Mouse (Mus musculus) thymus, adult 2 months (tissue): ENCODE results near the gene Olfr1109. TPM values are rescaled to one million over a fixed set of nuclear protein-coding genes. Genes with fewer than 3 reads are reported as not detected.

ENCODE experiments used
- DNase-seq: peaks from one replicate; pipeline ENCODE4 v3.0.0; 2021
- H3K27ac ChIP-seq: fragments of 200-500 bp; 2 replicates; pipeline ENCODE4 v1.5.1; 2012; ENCODE audit warnings: low read length, control low read depth; ENCODE audit not compliant: control insufficient read depth, insufficient read depth
- H3K27me3 ChIP-seq: fragments of 200-500 bp; 2 replicates; pipeline ENCODE4 v1.6.1; 2012; ENCODE audit warnings: mild to moderate bottlenecking, low read length, moderate library complexity, mixed read lengths; ENCODE audit not compliant: control insufficient read depth, insufficient read depth
- H3K36me3 ChIP-seq: fragments of 200-500 bp; 2 replicates; pipeline ENCODE4 v1.6.1; 2012; ENCODE audit warnings: mild to moderate bottlenecking, low read length, moderate library complexity; ENCODE audit not compliant: control insufficient read depth, insufficient read depth
- H3K4me1 ChIP-seq: fragments of 200-500 bp; replicated peaks from 2 replicates; pipeline ENCODE4 v1.6.1; 2012; ENCODE audit warnings: low read length; ENCODE audit not compliant: control insufficient read depth, insufficient read depth
- H3K4me3 ChIP-seq: fragments of 200-500 bp; 2 replicates; pipeline ENCODE4 v1.5.1; 2012; ENCODE audit warnings: mild to moderate bottlenecking, low read length, control low read depth, moderate library complexity; ENCODE audit not compliant: control insufficient read depth, insufficient read depth
- CTCF ChIP-seq: fragments of 200-500 bp; IDR thresholded peaks from 2 replicates; pipeline ENCODE4 v1.5.1; 2012; ENCODE audit warnings: mild to moderate bottlenecking, control low read depth, low read length, moderate library complexity, borderline replicate concordance; ENCODE audit not compliant: control insufficient read depth, poor library complexity, insufficient read depth; ENCODE audit errors: extremely low read depth
- POLR2A ChIP-seq: fragments of 200-500 bp; IDR thresholded peaks from 2 replicates; pipeline ENCODE4 v1.6.1; 2012; ENCODE audit warnings: mild to moderate bottlenecking, low read length, control low read depth, moderate library complexity; ENCODE audit not compliant: control insufficient read depth, poor library complexity, insufficient read depth; ENCODE audit errors: extremely low read depth
- WGBS: fragments of 180-500 bp; shearing (Covaris S2); methylation state at CpG from one replicate; pipeline ENCODE4 v1.1.7; 2018; 5-methylcytosine and 5-hydroxymethylcytosine counted together
- polyA plus RNA-seq: library from polyadenylated mRNA; depleted of rRNA; stranded (reverse); fragments of >200 nt; gene quantifications from 2 replicates; pipeline ENCODE4 v1.2.3, GENCODE M21; 2012; rRNA removed

Gene Olfr1109
- polyA plus RNA-seq: not detected in 2 replicates

DNA sequence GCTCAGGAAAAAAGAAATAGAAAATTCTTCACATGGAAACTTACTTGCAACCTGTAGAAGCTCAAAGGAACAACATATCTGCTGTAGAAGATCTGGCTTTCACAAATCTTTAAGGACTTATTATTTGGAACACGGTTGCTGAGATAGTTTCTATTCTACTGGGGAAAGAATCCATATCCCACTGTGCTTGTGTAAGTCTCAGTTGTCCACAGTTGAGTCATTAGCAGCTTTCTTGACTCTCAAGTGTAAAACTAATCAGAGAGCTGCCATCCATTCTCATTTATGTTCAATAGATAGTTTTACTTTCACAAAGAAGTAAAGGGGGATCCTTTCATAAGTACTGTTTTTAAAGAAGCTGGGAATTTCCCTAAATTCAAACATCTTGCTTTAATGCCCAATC is at the start of gene Olfr1109:
TSS of gene Olfr1109 (minus strand) at position 101 of the 400 bp plus-strand sequence.
- H3K27me3 ChIP-seq: no peaks in the 10 kb centered on the region
- no peak for DNase-seq
- H3K4me1 ChIP-seq: no peaks in the 10 kb centered on the region
- H3K27ac ChIP-seq: no peak within 1 kb of the TSS
- WGBS: 62% methylated on average over 1 of the region's 1 CpGs
- no peak for TF ChIP-seq CTCF
- TF ChIP-seq POLR2A: no peak
- no peaks in the 10 kb centered on the region for H3K36me3 ChIP-seq
- H3K4me3 ChIP-seq: no peak within 1 kb of the TSS

DNA sequence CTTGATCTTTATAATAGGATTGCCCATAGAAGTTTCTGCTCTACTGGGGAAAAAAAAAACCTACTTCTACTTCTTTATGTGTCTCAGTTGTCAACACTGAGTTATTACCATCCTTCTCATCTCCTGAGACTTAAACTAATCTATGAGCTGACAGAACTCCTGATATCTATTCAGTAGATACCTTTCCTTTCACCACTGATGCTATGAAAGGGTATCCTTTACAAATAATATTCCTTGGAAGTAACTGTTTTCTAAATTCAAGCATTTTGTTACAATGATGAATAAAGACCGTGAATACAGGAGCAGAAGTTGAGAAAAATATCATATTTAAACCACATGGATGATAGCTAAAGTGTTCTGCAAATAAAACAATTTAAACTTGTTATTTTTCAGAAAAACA is 44.4 kb upstream of the Olfr1109 start, which contains the start of gene Olfr1110:
TSS of gene Olfr1110 (minus strand) at position 101 of the 400 bp plus-strand sequence.
- Histone ChIP-seq H3K27me3 (no peaks in the 10 kb centered on the region), H3K36me3 (no peaks in the 10 kb centered on the region), H3K27ac (no peak within 1 kb of the TSS), H3K4me3 (no peak within 1 kb of the TSS), H3K4me1 (no peaks in the 10 kb centered on the region)
- 92% methylated on average over 1 of the region's 1 CpGs for WGBS
- DNase-seq: no peak
- no peak for TF ChIP-seq POLR2A
- no peak for TF ChIP-seq CTCF

DNA sequence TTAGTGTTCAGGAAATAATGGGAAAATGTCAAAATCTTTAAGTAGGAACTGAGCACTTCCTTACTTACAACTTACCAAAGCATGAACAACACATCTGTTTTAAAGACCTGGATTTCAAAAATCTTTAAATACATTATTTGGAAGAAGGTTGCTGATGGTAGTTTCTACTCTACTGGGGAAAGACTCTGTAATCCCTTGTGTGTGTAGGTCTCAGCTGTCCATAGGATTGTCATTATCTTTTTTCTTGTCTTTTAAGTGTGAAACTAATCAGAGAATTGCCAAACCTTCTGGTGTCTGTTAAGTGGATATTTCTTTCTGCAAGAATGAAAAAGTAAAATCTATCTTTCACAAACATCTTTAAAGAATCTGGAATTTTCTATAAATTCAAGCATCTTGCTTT is 18.7 kb upstream of the Olfr1109 start, which contains the start of gene Olfr259:
TSS of gene Olfr259 (minus strand) at position 101 of the 400 bp plus-strand sequence.
- no peak for DNase-seq
- Histone ChIP-seq H3K4me1 (no peaks in the 10 kb centered on the region), H3K27me3 (no peaks in the 10 kb centered on the region), H3K27ac (no peak within 1 kb of the TSS), H3K36me3 (no peaks in the 10 kb centered on the region), H3K4me3 (no peak within 1 kb of the TSS)
- TF ChIP-seq CTCF (no peak), POLR2A (no peak)

DNA sequence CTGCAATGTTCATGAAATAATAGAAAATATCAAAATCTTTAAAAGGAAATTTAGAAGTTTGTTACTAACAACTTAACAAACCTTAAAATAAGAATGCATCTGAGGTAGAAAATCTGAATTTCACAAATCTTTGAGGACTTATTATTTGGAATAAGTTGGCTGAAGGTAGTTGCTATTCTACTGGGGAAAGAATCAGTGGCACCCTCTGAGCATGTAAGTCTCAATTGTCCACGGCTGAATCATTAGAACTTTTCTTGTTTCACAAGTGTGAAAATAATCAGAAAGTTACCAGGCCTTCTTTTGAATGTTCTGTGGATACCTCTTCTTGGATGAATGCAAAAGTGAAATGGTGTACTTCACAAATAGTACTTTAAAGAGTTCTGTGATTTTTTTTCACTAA is 20.1 kb downstream of the Olfr1109 start, which contains the start of gene Olfr1107:
TSS of gene Olfr1107 (minus strand) at position 101 of the 400 bp plus-strand sequence.
- DNase-seq: no peak
- H3K27ac ChIP-seq: no peak within 1 kb of the TSS
- H3K36me3 ChIP-seq: no peaks in the 10 kb centered on the region
- TF ChIP-seq POLR2A (no peak), CTCF (no peak)
- no peaks in the 10 kb centered on the region for H3K27me3 ChIP-seq
- 91% methylated on average over 1 of the region's 1 CpGs for WGBS
- H3K4me3 ChIP-seq: no peak within 1 kb of the TSS
- no peaks in the 10 kb centered on the region for H3K4me1 ChIP-seq

DNA sequence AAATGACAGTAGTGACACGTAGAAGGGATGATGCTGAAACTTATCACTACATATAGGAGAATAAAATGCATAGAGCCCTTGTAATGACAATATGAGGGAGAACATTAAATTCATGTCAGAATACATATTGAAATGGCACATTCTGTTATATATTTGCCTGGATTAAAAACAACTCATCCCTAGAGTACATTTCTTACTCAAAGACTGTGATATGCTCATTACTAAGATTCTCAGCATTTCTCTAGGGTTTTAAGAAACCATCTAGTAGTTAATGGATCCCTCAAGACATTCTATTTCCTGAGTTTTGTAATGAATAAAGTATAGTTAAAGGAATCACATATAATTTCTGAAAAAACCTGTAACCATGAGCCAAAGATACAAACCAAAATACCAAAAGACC is 43.6 kb downstream of the Olfr1109 start, which contains the start of gene Olfr1106:
TSS of gene Olfr1106 (minus strand) at position 101 of the 400 bp plus-strand sequence.
- no peaks in the 10 kb centered on the region for H3K36me3 ChIP-seq
- WGBS: 64% methylated on average over 1 of the region's 1 CpGs
- no peak for DNase-seq
- no peak for TF ChIP-seq POLR2A
- TF ChIP-seq CTCF: no peak
- no peak within 1 kb of the TSS for H3K4me3 ChIP-seq
- H3K4me1 ChIP-seq: no peaks in the 10 kb centered on the region
- H3K27ac ChIP-seq: no peak within 1 kb of the TSS
- H3K27me3 ChIP-seq: no peaks in the 10 kb centered on the region

Other genes with a start within 250 kb of the Olfr1109 start
- not detected in 2 replicates for gene Olfr1095, start 244.3 kb downstream of the Olfr1109 start, polyA plus RNA-seq
- not detected in 2 replicates for gene Gm13723, start 221.2 kb downstream of the Olfr1109 start, polyA plus RNA-seq
- not detected in 2 replicates for gene Olfr1097, start 203.8 kb downstream of the Olfr1109 start, polyA plus RNA-seq
- gene Olfr1098, start 171.5 kb downstream of the Olfr1109 start, polyA plus RNA-seq: not detected in 2 replicates
- gene Olfr1099, start 135.3 kb downstream of the Olfr1109 start, polyA plus RNA-seq: not detected in 2 replicates
- not detected in 2 replicates for gene Olfr1100, start 116.1 kb downstream of the Olfr1109 start, polyA plus RNA-seq
- gene Olfr1101, start 104.8 kb downstream of the Olfr1109 start, polyA plus RNA-seq: not detected in 2 replicates
- gene Olfr1102, start 97.6 kb downstream of the Olfr1109 start, polyA plus RNA-seq: not detected in 2 replicates
- not detected in 2 replicates for gene Olfr1104, start 68.9 kb downstream of the Olfr1109 start, polyA plus RNA-seq
- gene Olfr1105, start 59.5 kb downstream of the Olfr1109 start, polyA plus RNA-seq: not detected in 2 replicates
- not detected in 2 replicates for gene Olfr1106, start 43.7 kb downstream of the Olfr1109 start, polyA plus RNA-seq
- gene Olfr1107, start 20.2 kb downstream of the Olfr1109 start, polyA plus RNA-seq: not detected in 2 replicates
- not detected in 2 replicates for gene Olfr259, start 18.6 kb upstream of the Olfr1109 start, polyA plus RNA-seq
- gene Olfr1110, start 44.3 kb upstream of the Olfr1109 start, polyA plus RNA-seq: not detected in 2 replicates
- not detected in 2 replicates for gene Olfr1111, start 56.6 kb upstream of the Olfr1109 start, polyA plus RNA-seq
- not detected in 2 replicates for gene Olfr1112, start 91.8 kb upstream of the Olfr1109 start, polyA plus RNA-seq
- gene Olfr1113, start 113.0 kb upstream of the Olfr1109 start, polyA plus RNA-seq: not detected in 2 replicates
- not detected in 2 replicates for gene Olfr1115, start 152.0 kb upstream of the Olfr1109 start, polyA plus RNA-seq
- gene Olfr1116, start 171.5 kb upstream of the Olfr1109 start, polyA plus RNA-seq: not detected in 2 replicates
- gene Olfr1118, start 211.6 kb upstream of the Olfr1109 start, polyA plus RNA-seq: not detected in 2 replicates